13 mouse cellular contexts compared by ENCODE assay signal in the genomic region with DNA sequence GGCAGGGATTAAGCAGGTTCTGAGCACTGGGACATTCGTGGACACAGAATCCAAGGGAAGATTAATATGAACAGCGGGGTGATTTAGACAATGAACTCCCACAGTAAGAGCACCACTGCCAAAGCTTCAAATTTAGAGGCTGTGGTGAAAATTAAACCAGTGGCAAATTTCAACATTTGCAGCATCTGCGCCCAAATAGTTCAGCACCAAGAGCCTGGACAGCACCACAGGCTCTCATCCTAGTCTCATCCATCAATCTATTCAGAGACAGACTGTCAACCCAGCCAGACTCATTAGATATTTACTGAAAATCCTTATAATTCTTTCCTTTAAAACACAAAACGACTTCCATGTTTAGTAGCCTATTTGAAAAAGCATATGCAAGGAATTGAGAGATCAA. TPM values are rescaled to one million over a fixed set of nuclear protein-coding genes. Genes with fewer than 3 reads are reported as not detected.
DNase-seq lines count a peak whose midpoint lies in the region; ATAC-seq and TF ChIP-seq lines count a peak whose summit lies in the region.
"Had no signal": no experiment of that assay in that cellular context is flagged by ENCODE, and none has a peak within 500 bp of the region (broad histone marks: within the 10 kb centered on the region; RNA-seq: fewer than 3 reads in every experiment).

No protein-coding gene starts in this region.

- no peak overlapping the region for H3K27ac ChIP-seq in midbrain, embryonic 11.5 days (ENCODE audit: low read depth, low read length)
- H3K27ac ChIP-seq in midbrain, embryonic 15.5 days = no peak overlapping the region
- no peak overlapping the region for H3K27ac ChIP-seq in left cerebral cortex, adult 2 months
- H3K27ac ChIP-seq: heart, embryonic 13.5 days; intestine, embryonic 15.5 days; lung, embryonic 15.5 days; stomach, embryonic 15.5 days had no signal

- intact Hi-C loops in left cerebral cortex, adult 2 months (cut with DNase I) = loop anchor here (5.0 to 10.0 kb wide), 4 partner anchors 334 to 1354 kb away; no protein-coding TSS in a partner anchor

- no peak overlapping the region for H3K4me2 ChIP-seq in midbrain, embryonic 11.5 days
- H3K4me2 ChIP-seq in midbrain, embryonic 15.5 days = no peak overlapping the region; the same call in 1 of the 2 replicates
- H3K4me2 ChIP-seq: heart, embryonic 13.5 days; intestine, embryonic 15.5 days; lung, embryonic 15.5 days; stomach, embryonic 15.5 days had no signal

- ATAC-seq in midbrain, embryonic 11.5 days (ENCODE audit: low FRiP score) = no peak
- no peak for ATAC-seq in midbrain, embryonic 15.5 days (replicated peaks)
- 0 out of 2 replicates have a peak, but pooled peaks have one; percentile 51 for ATAC-seq in megakaryocyte progenitor cell, adult 5-6 weeks (replicated peaks; ENCODE audit: poor library complexity)
- ATAC-seq: intestine, embryonic 15.5 days had no signal

- H3K9me3 ChIP-seq in midbrain, embryonic 11.5 days (ENCODE audit: control insufficient read depth, low read length) = no peaks in the 10 kb centered on the region
- H3K9me3 ChIP-seq in midbrain, embryonic 15.5 days = no peaks in the 10 kb centered on the region
- H3K9me3 ChIP-seq: heart, embryonic 13.5 days; intestine, embryonic 15.5 days; lung, embryonic 15.5 days; stomach, embryonic 15.5 days had no signal

- peaks cover 49% of the 10 kb centered on the region for H3K27me3 ChIP-seq in midbrain, embryonic 11.5 days (ENCODE audit: control insufficient read depth, insufficient read depth, low read length)
- H3K27me3 ChIP-seq in midbrain, embryonic 15.5 days (replicated peaks) = peaks cover 18% of the 10 kb centered on the region

- TF ChIP-seq CTCF in left cerebral cortex, adult 2 months (IDR thresholded peaks at IDR 0.05) = no peak

- H3K4me3 ChIP-seq in midbrain, embryonic 11.5 days (ENCODE audit: low read depth, low read length) = no peak overlapping the region
- no peak overlapping the region for H3K4me3 ChIP-seq in midbrain, embryonic 15.5 days
- H3K4me3 ChIP-seq in left cerebral cortex, adult 2 months = no peak overlapping the region
- H3K4me3 ChIP-seq: heart, embryonic 13.5 days; intestine, embryonic 15.5 days; lung, embryonic 15.5 days; stomach, embryonic 15.5 days had no signal

- peaks cover 12% of the 10 kb centered on the region for H3K4me1 ChIP-seq in midbrain, embryonic 11.5 days (ENCODE audit: control insufficient read depth, insufficient read depth, low read length)
- peaks cover 37% of the 10 kb centered on the region for H3K4me1 ChIP-seq in midbrain, embryonic 15.5 days

- peak; percentile 91 for DNase-seq in midbrain, embryonic 11.5 days (ENCODE audit: low spot score, missing footprints)
- DNase-seq in embryo, embryonic 11 days = peak; percentile 61
- no peak for DNase-seq in left cerebral cortex, adult 2 months (ENCODE audit: extremely low spot score in 1 of 2, low spot score in 2 of 2)
- no peak for DNase-seq in kidney, postnatal 25 days
- no peak for DNase-seq in heart, adult 11 months
- DNase-seq: cerebellum, adult 11-12 months; right cerebral cortex, postnatal 25 days had no signal

- no peaks in the 10 kb centered on the region for H3K36me3 ChIP-seq in midbrain, embryonic 11.5 days (ENCODE audit: control insufficient read depth, insufficient read depth, low read length)
- H3K36me3 ChIP-seq in midbrain, embryonic 15.5 days (replicated peaks) = no peaks in the 10 kb centered on the region
- H3K36me3 ChIP-seq: heart, embryonic 13.5 days; intestine, embryonic 15.5 days; lung, embryonic 15.5 days; stomach, embryonic 15.5 days had no signal

- H3K9ac ChIP-seq in midbrain, embryonic 11.5 days (ENCODE audit: low read length) = no peak overlapping the region
- H3K9ac ChIP-seq in midbrain, embryonic 15.5 days = no peak overlapping the region
- H3K9ac ChIP-seq: heart, embryonic 13.5 days; intestine, embryonic 15.5 days; lung, embryonic 15.5 days; stomach, embryonic 15.5 days had no signal

- 10% methylated on average over 4 of the region's 4 CpGs for WGBS in midbrain, embryonic 11.5 days
- WGBS in midbrain, embryonic 15.5 days = 12% methylated on average over 4 of the region's 4 CpGs

RNA-seq across cellular contexts. Expression of gene Adcyap1, which starts 0.6 kb away (rescaled TPM):
- 19.1 and 22.4 TPM in 2 replicates for polyA plus RNA-seq in midbrain, embryonic 11.5 days (2014; fragmentation: Nextera tagmentation; extraction: Ambion mirVana)
- polyA plus RNA-seq in midbrain, embryonic 15.5 days (2015; fragmentation: Nextera tagmentation; extraction: Ambion mirVana) = 18.0 and 20.1 TPM in 2 replicates
- total RNA-seq in megakaryocyte progenitor cell, adult 5-6 weeks (2015) = not detected in 2 replicates
- total RNA-seq in megakaryocyte progenitor cell, adult 5-6 weeks (2017) = not detected in 2 replicates
- total RNA-seq in left cerebral cortex, adult 2 months (2021) = 10 to 100 TPM; 38.6 to 48.9 TPM

Comparison
In these comparisons a context has a peak if more than half of its experiments do, and no peak if none do; other contexts are left out.
1. DNase-seq: peak in midbrain, embryonic 11.5 days (single experiment) and embryo, embryonic 11 days (single experiment); none in left cerebral cortex, adult 2 months (0 of 2), kidney, postnatal 25 days (0 of 2) and heart, adult 11 months (single experiment).
2. RNA of gene Adcyap1, which starts 0.6 kb away (total RNA-seq): 38.6 to 48.9 TPM in left cerebral cortex, adult 2 months; not detected in megakaryocyte progenitor cell, adult 5-6 weeks; every median in the first group is over 10 times any median in the second.